Comparison of ENCODE assay signal across 10 mouse cellular contexts in the genomic region with DNA sequence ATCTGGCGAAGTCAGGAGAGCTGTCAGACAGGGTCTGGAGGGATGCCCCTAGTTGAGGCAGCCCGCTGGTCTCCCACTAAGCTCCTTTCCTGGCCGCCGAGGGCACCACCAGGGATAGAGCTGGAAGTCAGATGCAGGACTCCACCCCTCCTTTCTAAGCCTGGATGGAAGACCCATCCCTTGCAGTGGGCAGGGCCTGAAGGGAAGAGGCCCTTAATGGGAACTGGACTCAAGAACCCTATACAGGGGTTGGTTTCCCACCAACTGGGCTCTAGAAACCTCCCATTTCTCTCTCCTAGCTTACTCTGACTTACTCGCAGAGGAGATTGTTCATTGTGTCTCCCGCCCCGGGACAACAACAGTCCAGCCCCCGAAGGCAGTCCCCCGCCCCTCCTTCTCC. TPM values are rescaled to one million over a fixed set of nuclear protein-coding genes. Genes with fewer than 3 reads are reported as not detected.
DNase-seq lines count a peak whose midpoint lies in the region; ATAC-seq and TF ChIP-seq lines count a peak whose summit lies in the region.
"Had no signal": no experiment of that assay in that cellular context is flagged by ENCODE, and none has a peak within 500 bp of the region (broad histone marks: within the 10 kb centered on the region; RNA-seq: fewer than 3 reads in every experiment).

No protein-coding gene starts in this region.

- no peak overlapping the region for H3K9ac ChIP-seq in forebrain, embryonic 16.5 days (replicated peaks; ENCODE audit: low read depth, low read length)
- H3K9ac ChIP-seq in hindbrain, embryonic 15.5 days: no peak overlapping the region
- H3K9ac ChIP-seq in liver, embryonic 14.5 days (replicated peaks): no peak overlapping the region

- H3K9me3 ChIP-seq in forebrain, embryonic 10.5 days: no peaks in the 10 kb centered on the region
- no peaks in the 10 kb centered on the region for H3K9me3 ChIP-seq in forebrain, embryonic 16.5 days (ENCODE audit: control insufficient read depth, low read length)
- H3K9me3 ChIP-seq in E14TG2a.4 (ENCODE audit: low read length): no peaks in the 10 kb centered on the region
- H3K9me3 ChIP-seq in hindbrain, embryonic 15.5 days: no peaks in the 10 kb centered on the region
- no peaks in the 10 kb centered on the region for H3K9me3 ChIP-seq in liver, embryonic 14.5 days (ENCODE audit: control insufficient read depth, low read length)

- H3K27ac ChIP-seq in forebrain, embryonic 10.5 days: no peak overlapping the region
- H3K27ac ChIP-seq in forebrain, embryonic 16.5 days (ENCODE audit: low read length): no peak overlapping the region
- no peak overlapping the region for H3K27ac ChIP-seq in hindbrain, embryonic 15.5 days (replicated peaks)
- no peak overlapping the region for H3K27ac ChIP-seq in liver, embryonic 14.5 days
- no peak overlapping the region for H3K27ac ChIP-seq in thymus, adult 2 months (ENCODE audit: control insufficient read depth, insufficient read depth, low read length)

- peak overlapping the region; percentile 49 for H3K4me3 ChIP-seq in forebrain, embryonic 10.5 days
- no peak overlapping the region for H3K4me3 ChIP-seq in forebrain, embryonic 16.5 days (replicated peaks; ENCODE audit: low read length)
- H3K4me3 ChIP-seq in E14TG2a.4 (replicated peaks; ENCODE audit: low read length): peak overlapping the region; percentile 79
- peak overlapping the region; percentile 35 for H3K4me3 ChIP-seq in hindbrain, embryonic 15.5 days
- H3K4me3 ChIP-seq in liver, embryonic 14.5 days (ENCODE audit: insufficient read depth in 1 of 2, low read depth in 2 of 2, low read length in 2 of 2): peak overlapping the region in 1 of 2 experiments; percentile 44; a peak in 2 of 4 replicates
- no peak overlapping the region for H3K4me3 ChIP-seq in thymus, adult 2 months (ENCODE audit: control insufficient read depth, insufficient read depth, low read length)

- ATAC-seq in forebrain, embryonic 16.5 days: no peak
- ATAC-seq in hindbrain, embryonic 15.5 days (ENCODE audit: low FRiP score, low read depth): no peak
- ATAC-seq in liver, embryonic 14.5 days (ENCODE audit: insufficient read depth): no peak

- no peak for TF ChIP-seq POLR2A in thymus, adult 2 months (IDR thresholded peaks at IDR 0.05; ENCODE audit: control insufficient read depth, extremely low read depth, insufficient read depth, low read length, poor library complexity)

- TF ChIP-seq CTCF in E14TG2a.4 (conservative IDR thresholded peaks at IDR 0.05; ENCODE audit: low read length): no peak
- no peak for TF ChIP-seq CTCF in liver, embryonic 14.5 days (IDR thresholded peaks at IDR 0.05; ENCODE audit: low read depth)
- TF ChIP-seq CTCF in thymus, adult 2 months (IDR thresholded peaks at IDR 0.05; ENCODE audit: borderline replicate concordance, control insufficient read depth, extremely low read depth, insufficient read depth, low read length, poor library complexity): no peak

- H3K27me3 ChIP-seq in forebrain, embryonic 10.5 days (ENCODE audit: poor library complexity, severe bottlenecking): peaks cover 75% of the 10 kb centered on the region
- H3K27me3 ChIP-seq in forebrain, embryonic 16.5 days (replicated peaks; ENCODE audit: control insufficient read depth, insufficient read depth, low read length): peaks cover 35% of the 10 kb centered on the region
- peaks cover 65% of the 10 kb centered on the region for H3K27me3 ChIP-seq in E14TG2a.4 (ENCODE audit: insufficient read depth, low read length)
- H3K27me3 ChIP-seq in hindbrain, embryonic 15.5 days: peaks cover 54% of the 10 kb centered on the region
- H3K27me3 ChIP-seq in liver, embryonic 14.5 days (ENCODE audit: control insufficient read depth, insufficient read depth, low read length): peaks cover 22% of the 10 kb centered on the region
- peaks cover 5% of the 10 kb centered on the region; the same call in 1 of the 2 replicates for H3K27me3 ChIP-seq in thymus, adult 2 months (ENCODE audit: control insufficient read depth, insufficient read depth, low read length)

- 4% methylated on average over 9 of the region's 9 CpGs for WGBS in forebrain, embryonic 10.5 days
- WGBS in forebrain, embryonic 16.5 days: 6% methylated on average over 8 of the region's 9 CpGs
- WGBS in hindbrain, embryonic 15.5 days: 2% methylated on average over 9 of the region's 9 CpGs
- 14% methylated on average over 9 of the region's 9 CpGs for WGBS in liver, embryonic 14.5 days (ENCODE audit: insufficient replicate concordance)
- 56% methylated on average over 9 of the region's 9 CpGs for WGBS in thymus, adult 2 months

- TF ChIP-seq EP300 in liver, embryonic 14.5 days (IDR thresholded peaks at IDR 0.05; ENCODE audit: low read depth): no peak

- H3K4me1 ChIP-seq in forebrain, embryonic 10.5 days: peaks cover 33% of the 10 kb centered on the region
- peaks cover 8% of the 10 kb centered on the region for H3K4me1 ChIP-seq in forebrain, embryonic 16.5 days (replicated peaks; ENCODE audit: control insufficient read depth, insufficient read depth, low read length)
- peaks cover 55% of the 10 kb centered on the region for H3K4me1 ChIP-seq in E14TG2a.4 (replicated peaks; ENCODE audit: low read depth, low read length)
- peaks cover 17% of the 10 kb centered on the region for H3K4me1 ChIP-seq in hindbrain, embryonic 15.5 days (replicated peaks)
- peaks cover 0 to 3% of the 10 kb centered on the region in 2 experiments; a peak in 2 of 4 replicates for H3K4me1 ChIP-seq in liver, embryonic 14.5 days (replicated peaks; ENCODE audit: control insufficient read depth in 2 of 2, insufficient read depth in 2 of 2, low read length in 1 of 2)
- H3K4me1 ChIP-seq in thymus, adult 2 months (replicated peaks; ENCODE audit: control insufficient read depth, insufficient read depth, low read length): peaks cover 22% of the 10 kb centered on the region

- no peaks in the 10 kb centered on the region for H3K36me3 ChIP-seq in forebrain, embryonic 10.5 days (replicated peaks)
- no peaks in the 10 kb centered on the region for H3K36me3 ChIP-seq in forebrain, embryonic 16.5 days (ENCODE audit: control insufficient read depth, insufficient read depth)
- no peaks in the 10 kb centered on the region for H3K36me3 ChIP-seq in E14TG2a.4 (ENCODE audit: insufficient read depth, low read length)
- no peaks in the 10 kb centered on the region for H3K36me3 ChIP-seq in hindbrain, embryonic 15.5 days
- no peaks in the 10 kb centered on the region for H3K36me3 ChIP-seq in liver, embryonic 14.5 days (replicated peaks; ENCODE audit: control insufficient read depth, insufficient read depth, low read depth)
- no peaks in the 10 kb centered on the region for H3K36me3 ChIP-seq in thymus, adult 2 months (ENCODE audit: control insufficient read depth, insufficient read depth, low read length)

- H3K4me2 ChIP-seq in forebrain, embryonic 16.5 days (ENCODE audit: low read length): no peak overlapping the region
- H3K4me2 ChIP-seq in hindbrain, embryonic 15.5 days: peak overlapping the region; percentile 77
- H3K4me2 ChIP-seq in liver, embryonic 14.5 days (ENCODE audit: low read depth): peak overlapping the region; percentile 54

- no peak for DNase-seq in forebrain, embryonic 10.5 days (ENCODE audit: extremely low spot score, low spot score)
- DNase-seq in liver, embryonic 14.5 days (ENCODE audit: low read depth in 3 of 3, low spot score in 3 of 3): no peak
- DNase-seq in right cerebral cortex, postnatal 36 days (ENCODE audit: low spot score in 2 of 2): no peak
- no peak for DNase-seq in cerebellum, postnatal 14 days
- DNase-seq in thymus, adult 2 months: no peak
- DNase-seq: cerebellum, adult 11-12 months; spleen, adult 18-20 months had no signal

RNA-seq across cellular contexts. Expression of gene Plekhg6, which starts 0.8 kb away (rescaled TPM):
- 0.07 TPM in 2 replicates for polyA plus RNA-seq in forebrain, embryonic 10.5 days (2016; fragmentation: Nextera tagmentation; extraction: Ambion mirVana)
- 0.07 TPM in 1 of 2 replicates, not detected in the other for polyA plus RNA-seq in forebrain, embryonic 16.5 days (2015; fragmentation: Nextera tagmentation; extraction: Ambion mirVana)
- 0.16 and 0.29 TPM in 2 replicates for polyA plus RNA-seq in hindbrain, embryonic 15.5 days (2015; fragmentation: Nextera tagmentation; extraction: Ambion mirVana)
- polyA plus RNA-seq in liver, embryonic 14.5 days (2012; rRNA removed): 0.39 and 0.48 TPM in 2 replicates
- 0.38 and 0.47 TPM in 2 replicates for polyA plus RNA-seq in liver, embryonic 14.5 days (2014; fragmentation: Nextera tagmentation; extraction: Ambion mirVana)
- 2.4 and 2.5 TPM in 2 replicates for polyA plus RNA-seq in thymus, adult 2 months (2012; rRNA removed)

RNA-seq across cellular contexts. Expression of gene Tnfrsf1a, which starts 30.6 kb away (rescaled TPM):
- polyA plus RNA-seq in forebrain, embryonic 10.5 days (2016; fragmentation: Nextera tagmentation; extraction: Ambion mirVana): 24.1 and 24.4 TPM in 2 replicates
- 13.2 and 18.2 TPM in 2 replicates for polyA plus RNA-seq in forebrain, embryonic 16.5 days (2015; fragmentation: Nextera tagmentation; extraction: Ambion mirVana)
- polyA plus RNA-seq in hindbrain, embryonic 15.5 days (2015; fragmentation: Nextera tagmentation; extraction: Ambion mirVana): 14.8 and 16.6 TPM in 2 replicates
- 15.4 and 16.8 TPM in 2 replicates for polyA plus RNA-seq in liver, embryonic 14.5 days (2012; rRNA removed)
- 19.8 and 21.1 TPM in 2 replicates for polyA plus RNA-seq in liver, embryonic 14.5 days (2014; fragmentation: Nextera tagmentation; extraction: Ambion mirVana)
- polyA plus RNA-seq in thymus, adult 2 months (2012; rRNA removed): 140 and 149 TPM in 2 replicates

RNA-seq across cellular contexts. Expression of gene Scnn1a, which starts 59.3 kb away (rescaled TPM):
- 0.20 and 0.30 TPM in 2 replicates for polyA plus RNA-seq in forebrain, embryonic 10.5 days (2016; fragmentation: Nextera tagmentation; extraction: Ambion mirVana)
- 0.34 and 0.39 TPM in 2 replicates for polyA plus RNA-seq in forebrain, embryonic 16.5 days (2015; fragmentation: Nextera tagmentation; extraction: Ambion mirVana)
- polyA plus RNA-seq in hindbrain, embryonic 15.5 days (2015; fragmentation: Nextera tagmentation; extraction: Ambion mirVana): 0.41 and 0.66 TPM in 2 replicates
- 0.34 and 0.40 TPM in 2 replicates for polyA plus RNA-seq in liver, embryonic 14.5 days (2012; rRNA removed)
- polyA plus RNA-seq in liver, embryonic 14.5 days (2014; fragmentation: Nextera tagmentation; extraction: Ambion mirVana): 0.34 and 0.36 TPM in 2 replicates
- polyA plus RNA-seq in thymus, adult 2 months (2012; rRNA removed): 32.8 and 35.8 TPM in 2 replicates

Comparison
In these comparisons a context has a peak if more than half of its experiments do, and no peak if none do; other contexts are left out.
1. H3K4me3 ChIP-seq: peak in forebrain, embryonic 10.5 days (single experiment), E14TG2a.4 (single experiment) and hindbrain, embryonic 15.5 days (single experiment); none in forebrain, embryonic 16.5 days (single experiment) and thymus, adult 2 months (single experiment).
2. RNA of gene Scnn1a, which starts 59.3 kb away (polyA plus RNA-seq): 32.8 to 35.8 TPM in thymus, adult 2 months; 0.41 to 0.66 TPM in hindbrain, embryonic 15.5 days, 0.34 to 0.40 TPM in liver, embryonic 14.5 days, 0.34 to 0.39 TPM in forebrain, embryonic 16.5 days and 0.20 to 0.30 TPM in forebrain, embryonic 10.5 days; every median in the first group is over 10 times any median in the second.